Mouse (Mus musculus) testis, adult 2 months (tissue): ENCODE data around the gene Nabp2. TPM values are rescaled to one million over a fixed set of nuclear protein-coding genes. Genes with fewer than 3 reads are reported as not detected.

ENCODE experiments used
- H3K27ac ChIP-seq: fragments of 200-500 bp; 2 replicates; pipeline ENCODE4 v1.5.1; 2012; ENCODE audit warnings: low read depth, low read length; ENCODE audit not compliant: control insufficient read depth, insufficient read depth
- H3K27me3 ChIP-seq: fragments of 200-500 bp; 2 replicates; pipeline ENCODE4 v1.6.1; 2012; ENCODE audit warnings: mild to moderate bottlenecking, low read length, moderate library complexity; ENCODE audit not compliant: control insufficient read depth, insufficient read depth
- H3K36me3 ChIP-seq: fragments of 200-500 bp; 2 replicates; pipeline ENCODE4 v1.6.1; 2012; ENCODE audit warnings: mild to moderate bottlenecking, low read length; ENCODE audit not compliant: control insufficient read depth, insufficient read depth
- H3K4me1 ChIP-seq: fragments of 200-500 bp; 2 replicates; pipeline ENCODE4 v1.6.1; 2012; ENCODE audit warnings: low read length; ENCODE audit not compliant: control insufficient read depth, insufficient read depth
- H3K4me3 ChIP-seq: fragments of 200-500 bp; 2 replicates; pipeline ENCODE4 v1.5.1; 2012; ENCODE audit warnings: low read depth, mild to moderate bottlenecking, low read length, moderate library complexity, mixed read lengths; ENCODE audit not compliant: control insufficient read depth
- CTCF ChIP-seq: fragments of 200-500 bp; IDR thresholded peaks from 2 replicates; pipeline ENCODE4 v1.5.1; 2012; ENCODE audit warnings: low read depth, mild to moderate bottlenecking, inconsistent platforms, low read length, moderate library complexity; ENCODE audit not compliant: control insufficient read depth, insufficient read depth, insufficient replicate concordance
- POLR2A ChIP-seq: fragments of 200-500 bp; IDR thresholded peaks from 2 replicates; pipeline ENCODE4 v1.6.1; 2012; ENCODE audit warnings: low read depth, mild to moderate bottlenecking, inconsistent platforms, low read length, moderate library complexity; ENCODE audit not compliant: control insufficient read depth
- polyA plus RNA-seq: library from polyadenylated mRNA; depleted of rRNA; stranded (reverse); fragments of >200 nt; gene quantifications from 2 replicates; pipeline ENCODE4 v1.2.3, GENCODE M21; 2012

Gene Nabp2
- polyA plus RNA-seq, 1 experiment = 22.5 TPM

DNA sequence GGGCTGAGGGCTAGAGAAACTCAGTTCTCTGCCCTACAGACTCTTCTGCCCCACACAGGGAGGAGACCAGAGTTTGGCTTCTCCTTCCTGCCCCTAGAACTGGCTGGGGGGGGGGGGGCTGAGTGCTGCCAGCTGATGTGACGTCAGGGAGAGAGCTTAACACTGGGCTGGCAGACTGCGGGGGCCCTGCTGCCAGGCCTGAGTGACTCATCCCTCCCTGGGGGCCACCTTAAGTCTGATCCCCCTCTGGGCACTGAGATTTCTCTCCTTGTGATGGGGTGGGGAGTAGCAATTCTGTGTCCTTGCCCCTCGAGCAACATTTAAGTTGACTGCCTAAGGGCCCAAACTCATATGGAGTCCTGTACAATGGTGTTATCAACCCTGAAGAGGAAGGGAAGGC is 32.8 kb downstream of the Nabp2 start:
- Histone ChIP-seq H3K36me3 (peaks cover 1% of the 10 kb centered on the region), H3K27ac (no peak overlapping the region), H3K4me3 (no peak overlapping the region), H3K4me1 (peaks cover 13% of the 10 kb centered on the region), H3K27me3 (no peaks in the 10 kb centered on the region)
- TF ChIP-seq CTCF = no peak
- no peak for TF ChIP-seq POLR2A

DNA sequence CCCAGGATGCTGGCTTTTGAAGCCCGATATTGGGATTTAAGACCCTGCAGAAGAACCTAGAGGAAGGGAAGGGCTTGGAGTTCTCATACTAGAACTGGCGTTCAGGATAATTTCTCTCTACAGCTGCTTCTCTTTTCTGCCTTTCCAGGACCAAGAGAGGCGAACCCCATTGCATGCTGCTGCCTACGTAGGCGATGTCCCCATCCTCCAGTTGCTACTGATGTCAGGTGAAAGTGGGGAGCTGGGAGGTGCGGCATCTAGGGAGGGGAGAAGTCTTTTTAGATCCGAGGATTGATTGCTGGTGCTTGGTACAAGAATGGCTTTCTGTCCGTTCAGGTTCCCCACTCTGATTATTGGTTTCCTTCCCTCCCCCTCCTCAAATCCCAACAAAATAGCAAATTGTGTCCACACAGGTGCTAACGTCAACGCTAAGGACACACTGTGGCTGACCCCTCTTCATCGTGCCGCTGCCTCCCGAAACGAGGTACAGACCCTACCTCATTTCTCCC is 33.3 kb downstream of the Nabp2 start:
- Histone ChIP-seq H3K27ac (no peak overlapping the region), H3K4me3 (peak overlapping the region; percentile 83), H3K4me1 (peaks cover 13% of the 10 kb centered on the region), H3K27me3 (no peaks in the 10 kb centered on the region), H3K36me3 (peaks cover 1% of the 10 kb centered on the region)
- no peak for TF ChIP-seq CTCF
- no peak for TF ChIP-seq POLR2A

DNA sequence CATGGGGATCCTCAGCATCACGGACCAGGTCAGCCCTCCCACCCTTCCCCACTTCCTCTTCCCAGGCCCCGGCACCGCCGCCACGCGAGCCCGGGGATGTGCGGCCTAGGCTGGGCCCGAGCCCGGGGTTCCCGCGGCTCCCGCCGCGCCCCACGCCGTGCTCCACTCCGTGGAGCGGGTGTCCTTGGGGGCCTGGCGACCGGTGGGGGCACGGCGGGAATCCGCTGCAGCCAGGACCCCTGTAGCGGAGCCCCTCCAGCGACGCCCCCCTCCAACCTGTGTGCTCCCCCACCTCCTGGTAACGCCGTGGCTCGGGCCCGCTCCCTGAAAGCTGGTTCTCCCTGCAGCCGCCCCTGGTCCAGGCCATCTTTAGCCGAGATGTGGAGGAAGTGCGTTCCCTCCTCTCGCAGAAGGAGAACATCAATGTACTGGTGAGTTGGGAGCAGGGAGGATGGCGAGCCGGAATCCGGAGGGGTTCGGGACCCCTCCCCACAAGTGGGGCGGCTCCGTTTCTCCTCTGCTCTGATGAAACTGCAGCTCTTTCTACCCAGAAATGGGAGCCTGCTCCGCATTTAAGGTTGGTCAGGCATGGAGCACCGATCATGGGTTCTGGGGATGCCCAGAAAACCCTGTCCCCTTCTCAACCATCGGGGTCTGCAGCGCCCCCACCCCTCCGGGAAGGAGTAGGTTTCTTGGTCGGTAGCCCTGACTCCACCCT is 33.9 kb downstream of the Nabp2 start:
- no peaks in the 10 kb centered on the region for H3K36me3 ChIP-seq
- peak overlapping the region; percentile 83 for H3K4me3 ChIP-seq
- H3K27ac ChIP-seq = peak overlapping the region; percentile 81
- peaks cover 13% of the 10 kb centered on the region for H3K4me1 ChIP-seq
- TF ChIP-seq POLR2A (no peak), CTCF (no peak)
- H3K27me3 ChIP-seq = no peaks in the 10 kb centered on the region

DNA sequence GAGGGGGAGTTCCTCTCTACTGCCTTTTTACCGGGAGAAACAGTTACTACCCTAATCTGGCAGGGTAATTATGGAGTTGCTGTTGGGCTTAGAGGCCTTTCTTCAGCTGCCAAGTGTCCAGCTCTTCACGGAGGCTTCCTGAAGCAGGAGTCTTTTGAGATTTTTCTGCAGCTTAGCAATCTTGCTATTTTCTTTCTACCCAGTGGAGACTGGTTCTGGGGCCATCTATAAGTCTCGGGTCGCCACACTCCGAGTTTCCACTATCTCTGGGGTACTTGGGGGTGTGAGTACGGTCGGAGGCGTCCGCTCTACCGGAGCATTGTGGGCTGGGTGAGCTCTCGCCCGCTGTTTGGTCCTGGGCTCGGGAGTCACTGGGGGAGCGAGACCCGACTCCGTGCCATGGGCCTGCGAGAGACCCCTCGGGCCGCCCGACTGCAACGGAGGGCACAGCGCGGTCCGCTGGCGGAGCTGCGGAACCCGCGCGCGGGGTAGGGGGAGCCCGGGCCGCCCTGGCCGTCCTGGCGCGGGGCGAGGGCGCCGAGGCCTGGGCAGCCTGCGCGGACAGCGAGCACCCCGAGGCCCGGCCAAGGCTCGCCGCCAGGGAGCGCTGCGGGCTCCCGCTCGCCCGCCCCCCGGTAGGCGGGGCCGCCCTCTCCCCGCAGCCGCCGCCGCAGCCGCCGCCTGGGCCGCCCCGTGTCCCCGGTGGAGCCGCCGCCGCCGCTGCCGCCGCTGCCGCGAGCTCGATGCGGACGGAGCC is 34.7 kb downstream of the Nabp2 start, which contains the start of gene Ankrd52:
Gene Ankrd52 (plus strand): TSS at position 661 of the 757 bp plus-strand sequence.
- Histone ChIP-seq H3K4me1 (peaks cover 13% of the 10 kb centered on the region), H3K36me3 (no peaks in the 10 kb centered on the region), H3K27ac (peak within 1 kb of the TSS; percentile 81), H3K27me3 (no peaks in the 10 kb centered on the region), H3K4me3 (peak within 1 kb of the TSS; percentile 83)
- TF ChIP-seq CTCF (peak; percentile 24; the same call in 1 of the 2 replicates), POLR2A (peak; percentile 60; the same call in 1 of the 2 replicates)

DNA sequence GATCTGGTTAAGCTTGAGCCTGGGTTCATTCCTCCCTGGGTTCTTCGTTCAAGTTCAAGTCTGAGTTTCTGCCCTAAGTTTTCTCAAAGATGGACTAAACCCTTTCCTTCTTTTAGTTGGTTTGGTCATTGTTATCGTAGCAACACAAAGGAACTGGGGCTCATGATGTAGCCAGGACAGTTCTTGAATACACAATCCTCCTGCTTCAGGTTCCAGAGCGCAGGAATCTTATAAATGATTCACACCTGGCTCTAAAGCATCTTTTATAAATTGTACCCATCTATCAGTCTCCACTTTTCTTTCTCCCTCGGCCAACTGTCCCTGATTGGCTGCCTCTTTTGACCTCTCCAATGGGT is 35.2 kb downstream of the Nabp2 start:
- Histone ChIP-seq H3K4me1 (peaks cover 13% of the 10 kb centered on the region), H3K27me3 (no peaks in the 10 kb centered on the region), H3K27ac (peak overlapping the region; percentile 75), H3K4me3 (peak overlapping the region; percentile 83), H3K36me3 (no peaks in the 10 kb centered on the region)
- no peak for TF ChIP-seq POLR2A
- no peak for TF ChIP-seq CTCF

DNA sequence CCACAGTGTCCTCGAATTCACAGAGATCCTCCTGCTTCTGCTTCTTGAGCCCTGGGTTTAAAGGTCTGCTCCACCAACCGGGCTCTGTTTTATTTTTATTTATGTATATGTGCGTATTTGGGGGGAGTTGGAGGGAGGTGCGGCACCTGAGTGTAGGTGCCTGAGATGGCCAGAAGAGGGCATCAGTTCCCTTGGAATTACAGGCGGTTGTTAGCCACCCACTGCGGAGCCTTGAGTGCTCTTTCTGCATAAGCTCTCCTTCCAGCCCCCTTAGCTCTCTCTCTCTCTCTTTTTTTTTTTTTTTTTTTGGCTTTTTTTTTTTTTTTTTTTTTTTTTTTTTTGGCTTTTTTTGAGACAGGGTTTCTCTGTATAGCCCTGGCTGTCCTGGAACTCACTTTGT is 36.9 kb downstream of the Nabp2 start:
- H3K36me3 ChIP-seq = no peaks in the 10 kb centered on the region
- no peak for TF ChIP-seq POLR2A
- peak; percentile 61; the same call in 1 of the 2 replicates for TF ChIP-seq CTCF
- no peak overlapping the region for H3K27ac ChIP-seq
- H3K27me3 ChIP-seq = no peaks in the 10 kb centered on the region
- H3K4me1 ChIP-seq = peaks cover 19% of the 10 kb centered on the region
- H3K4me3 ChIP-seq = no peak overlapping the region
